Mouse (Mus musculus): Measurements from ENCODE around the gene Slc41a2.

- TF ChIP-seq CTCF (IDR thresholded peaks at IDR 0.05; ENCODE audit: low read depth, low read length) (no peak), GATA2 (IDR thresholded peaks at IDR 0.05; ENCODE audit: borderline replicate concordance, low read depth, low read length) (no peak), GATA1 (IDR thresholded peaks at IDR 0.05; ENCODE audit: borderline replicate concordance, low read length) (no peak), TAL1 (conservative IDR thresholded peaks at IDR 0.05; ENCODE audit: low read depth, low read length) (no peak)
Measured at GRCm38 (mm10) chr10:83353680-83354332, 16.1 kb upstream of the Slc41a2 start.
